Mouse (Mus musculus): ENCODE data around the gene Zfp988.
"Not testable (repeated sequence)": the region's sequence is repeated elsewhere in the genome, so short reads cannot be mapped to it uniquely, and the experiment has no call there.

Zfp988 gene

DNA sequence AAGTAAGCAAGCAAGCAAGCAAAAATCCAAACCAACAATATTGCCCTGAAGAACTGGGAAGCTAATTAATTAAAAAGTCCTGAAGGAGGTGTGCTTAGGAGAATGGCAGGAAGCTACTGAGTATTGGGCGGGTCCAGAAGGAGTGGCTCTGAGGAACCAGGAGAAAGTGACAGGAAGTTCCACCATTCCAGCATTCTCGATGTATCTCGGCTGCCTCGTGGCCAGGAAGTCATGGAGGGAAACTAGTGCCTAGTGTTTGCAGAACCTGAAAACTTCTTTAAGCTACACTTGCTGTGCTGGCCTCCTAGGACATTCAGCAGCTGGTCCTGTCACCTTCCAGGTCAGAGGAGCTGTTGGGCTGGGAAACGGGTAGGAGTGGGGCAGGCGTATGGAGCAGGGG, at the start of gene Zfp988:
Gene Zfp988, plus strand, starts transcription at position 239 of the 400 bp plus-strand sequence.
- not testable (repeated sequence) for DNase-seq (ENCODE audit: low spot score)

DNA sequence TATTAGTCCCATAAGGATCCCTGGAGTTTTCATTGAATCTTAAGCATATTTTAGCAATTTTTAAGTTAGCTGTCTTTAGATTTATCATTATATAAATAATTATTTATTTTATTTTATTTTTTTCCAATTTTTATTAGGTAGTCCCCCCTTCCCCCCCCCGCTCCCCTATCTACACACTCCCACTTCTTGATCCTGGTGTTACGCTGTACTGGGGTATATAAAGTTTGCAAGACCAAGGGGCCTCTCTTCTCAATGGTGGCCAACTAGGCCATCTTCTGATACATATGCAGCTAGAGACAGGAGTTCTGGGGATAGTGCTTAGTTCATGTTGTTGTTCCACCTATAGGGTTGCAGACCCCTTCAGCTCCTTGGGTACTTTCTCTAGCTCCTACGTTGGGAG, 42.8 kb upstream of the Zfp988 start:
- not testable (repeated sequence) for DNase-seq (ENCODE audit: low spot score)

DNA sequence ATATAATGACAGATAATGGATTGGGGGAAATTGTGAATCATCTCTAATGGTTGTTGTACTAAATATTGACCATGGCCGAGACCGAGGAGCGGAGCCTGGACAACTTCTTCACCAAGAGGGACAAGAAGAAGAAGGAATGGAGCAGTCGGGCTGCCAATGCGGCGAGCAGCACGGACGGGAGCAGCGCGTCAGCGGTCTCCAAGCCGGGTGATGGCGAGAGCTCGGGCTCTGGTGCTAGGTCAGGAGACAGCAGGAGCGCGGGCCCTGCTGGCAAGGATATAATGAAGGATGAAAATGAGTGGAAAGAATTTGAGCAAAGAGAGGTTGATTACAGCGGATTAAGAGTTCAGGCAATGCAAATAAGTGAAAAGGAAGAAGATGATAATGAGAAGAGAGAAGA, 38.2 kb upstream of the Zfp988 start:
- not testable (repeated sequence) for DNase-seq (ENCODE audit: low spot score)

DNA sequence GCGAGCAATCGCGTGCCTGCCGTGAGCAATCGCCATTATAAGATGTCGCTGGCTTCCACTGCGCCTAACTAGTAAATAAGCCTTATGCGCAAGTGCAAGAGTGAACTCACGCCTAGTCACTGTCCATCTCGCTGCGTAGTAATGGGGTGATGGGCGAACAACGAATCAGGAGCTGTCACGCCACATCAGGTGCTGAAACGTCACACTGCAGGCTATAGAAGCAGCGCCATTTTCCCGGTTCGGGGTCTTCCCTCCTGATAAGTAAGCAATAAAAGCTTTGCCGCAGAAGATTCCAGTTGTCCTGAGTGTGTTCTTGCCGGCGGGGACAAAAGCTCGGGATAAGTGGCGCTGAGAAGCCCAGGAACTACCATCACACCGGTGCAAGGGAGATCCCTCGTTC, 36.7 kb upstream of the Zfp988 start:
- not testable (repeated sequence) for DNase-seq (ENCODE audit: low spot score)

DNA sequence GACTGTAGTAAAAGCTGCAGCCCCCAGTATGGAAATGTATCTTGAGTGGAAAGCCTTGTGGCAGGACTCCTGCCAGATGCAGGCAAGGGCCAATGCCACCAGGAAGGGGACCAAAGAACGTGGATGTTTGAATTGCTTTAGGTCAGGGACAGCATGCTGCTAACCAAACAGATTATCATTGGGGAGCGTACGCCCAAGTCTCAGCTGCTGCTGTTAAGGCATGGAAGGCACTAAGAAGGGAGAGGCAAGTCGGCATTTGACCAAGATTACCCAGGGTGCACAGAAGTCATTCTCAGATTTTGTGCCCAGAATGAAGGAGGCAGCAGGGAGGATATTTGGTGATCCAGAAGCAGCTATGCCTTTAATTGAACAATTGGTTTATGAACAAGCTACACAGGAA, 35.4 kb upstream of the Zfp988 start:
- DNase-seq (ENCODE audit: low spot score): not testable (repeated sequence)

DNA sequence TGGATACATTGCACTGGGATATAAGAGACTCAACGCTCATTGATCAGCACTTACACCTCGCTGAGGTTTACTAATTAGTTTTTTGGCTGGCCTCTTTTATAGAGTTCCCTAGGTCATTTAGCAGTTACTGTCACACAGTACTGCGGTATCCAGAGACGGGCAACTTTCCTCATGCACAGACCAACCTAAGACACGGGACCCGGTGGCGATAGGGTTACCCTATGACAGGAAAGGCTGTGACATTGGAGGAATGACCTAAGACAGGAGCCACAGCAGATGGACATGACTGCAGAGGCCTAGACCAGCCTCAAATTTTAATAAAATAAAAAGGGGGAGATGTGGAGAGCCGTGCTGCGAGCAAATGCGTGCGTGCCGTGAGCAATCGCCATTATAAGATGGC, 33.9 kb upstream of the Zfp988 start:
- DNase-seq (ENCODE audit: low spot score): not testable (repeated sequence)

DNA sequence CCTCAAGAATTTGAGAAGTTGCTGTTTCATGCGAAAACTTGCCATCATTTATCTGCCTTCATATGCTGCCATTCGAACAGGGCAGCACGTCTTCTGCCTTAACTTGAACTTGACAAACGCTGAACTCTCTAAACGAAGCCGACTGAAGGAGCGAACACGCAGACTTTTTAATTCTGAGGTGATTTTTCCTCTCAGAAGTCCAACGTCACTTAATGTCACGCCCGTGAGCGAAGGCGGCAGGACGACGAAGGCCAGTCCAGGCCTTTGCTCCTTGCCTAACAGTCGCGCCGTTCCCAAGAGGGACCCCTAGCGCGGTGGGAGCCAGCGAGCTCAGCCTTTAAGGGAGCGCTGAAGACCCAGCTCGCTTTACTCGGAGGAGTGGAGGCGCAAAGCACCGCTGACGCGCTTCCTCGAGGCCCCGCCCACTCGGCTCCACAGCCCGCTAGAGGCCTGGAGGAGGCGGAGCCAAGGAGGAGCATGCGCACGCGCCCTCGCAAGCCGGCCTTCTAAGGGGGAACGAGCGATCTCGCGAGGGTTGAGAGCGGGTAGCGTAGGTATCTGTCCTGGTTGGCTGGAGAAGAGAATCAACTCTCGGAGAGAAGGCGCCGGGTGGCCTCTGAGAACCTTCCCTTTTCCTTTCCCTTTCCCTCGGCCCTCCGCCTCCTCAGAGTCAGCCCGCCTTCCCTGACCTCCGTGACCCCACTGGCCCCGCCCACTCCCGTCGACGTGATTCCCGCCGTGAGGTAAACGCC, 30.3 kb upstream of the Zfp988 start:
- not testable (repeated sequence) for DNase-seq (ENCODE audit: low spot score)

DNA sequence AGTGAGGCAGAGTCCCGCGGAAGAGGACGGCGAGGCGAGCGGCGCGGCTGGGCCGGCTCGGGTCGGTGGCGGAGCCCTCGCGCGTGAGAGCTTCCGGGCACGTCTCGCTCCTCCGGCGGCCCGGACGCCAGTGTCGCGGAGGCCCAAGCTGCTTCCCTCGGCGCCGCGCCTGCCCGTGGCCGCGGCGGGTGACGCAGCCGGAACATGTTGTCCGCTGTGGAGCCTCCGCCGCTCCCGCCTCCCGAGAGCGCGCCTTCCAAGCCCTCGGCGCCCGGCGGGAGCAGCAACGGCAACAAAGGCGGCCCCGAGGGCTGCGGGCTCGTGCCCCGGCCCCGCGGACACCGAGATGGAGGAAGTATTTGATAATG, 29.7 kb upstream of the Zfp988 start:
- DNase-seq (ENCODE audit: low spot score): not testable (repeated sequence)

DNA sequence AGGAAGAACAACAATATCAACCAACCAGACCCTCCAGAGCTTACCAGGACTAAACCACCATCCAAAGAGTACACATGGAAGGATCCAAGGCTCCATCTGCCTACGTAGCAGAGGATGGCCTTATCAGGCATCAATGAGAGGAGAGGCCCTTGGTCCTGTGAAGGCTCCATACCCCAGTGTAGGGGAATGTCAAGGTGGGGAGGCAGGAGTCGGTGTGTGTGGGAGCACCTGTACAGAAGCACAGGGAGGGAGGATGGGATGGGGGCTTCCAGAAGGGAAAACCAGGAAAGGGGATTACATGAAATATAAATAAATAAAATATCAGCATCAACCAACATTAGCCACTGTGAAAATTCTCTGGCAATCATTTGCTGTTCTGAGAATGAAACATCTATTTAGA, 25.1 kb upstream of the Zfp988 start:
- DNase-seq (ENCODE audit: low spot score): not testable (repeated sequence)

DNA sequence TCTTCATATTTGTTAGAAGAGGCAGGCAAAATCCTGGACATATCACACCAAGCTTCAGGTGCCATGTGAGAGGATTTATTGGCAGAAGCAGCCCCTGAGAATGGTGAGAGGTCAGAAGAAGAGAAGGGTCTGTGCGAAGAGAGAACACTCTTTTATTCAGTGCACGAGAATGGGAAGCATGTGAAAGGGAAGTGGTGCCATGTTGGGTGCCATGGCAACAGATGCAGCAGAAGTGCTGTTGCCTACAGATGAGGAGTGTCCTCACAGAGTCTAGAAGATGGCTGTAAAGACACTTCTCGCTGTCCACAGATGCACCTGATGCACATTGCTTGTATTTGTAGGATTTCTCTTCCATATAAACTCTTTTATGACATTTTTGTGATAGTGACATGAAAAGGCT, 6.9 kb upstream of the Zfp988 start:
- DNase-seq (ENCODE audit: low spot score): not testable (repeated sequence)

DNA sequence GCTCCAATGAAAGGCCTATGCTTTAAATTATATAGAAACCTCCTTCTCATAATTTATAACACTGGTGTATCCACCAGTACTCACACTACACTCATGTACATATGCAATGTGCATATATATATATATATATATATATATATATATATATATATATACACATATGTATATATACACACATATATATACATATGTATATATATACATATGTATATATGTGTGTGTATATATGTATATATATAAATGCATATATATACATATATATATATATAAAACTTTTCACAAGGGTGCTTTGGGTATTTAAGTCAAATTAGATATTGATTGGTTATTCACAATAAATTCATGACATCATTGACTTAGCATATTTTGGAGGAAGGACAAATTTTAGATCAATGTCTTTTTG, 3.1 kb upstream of the Zfp988 start:
- DNase-seq (ENCODE audit: low spot score): not testable (repeated sequence)

DNA sequence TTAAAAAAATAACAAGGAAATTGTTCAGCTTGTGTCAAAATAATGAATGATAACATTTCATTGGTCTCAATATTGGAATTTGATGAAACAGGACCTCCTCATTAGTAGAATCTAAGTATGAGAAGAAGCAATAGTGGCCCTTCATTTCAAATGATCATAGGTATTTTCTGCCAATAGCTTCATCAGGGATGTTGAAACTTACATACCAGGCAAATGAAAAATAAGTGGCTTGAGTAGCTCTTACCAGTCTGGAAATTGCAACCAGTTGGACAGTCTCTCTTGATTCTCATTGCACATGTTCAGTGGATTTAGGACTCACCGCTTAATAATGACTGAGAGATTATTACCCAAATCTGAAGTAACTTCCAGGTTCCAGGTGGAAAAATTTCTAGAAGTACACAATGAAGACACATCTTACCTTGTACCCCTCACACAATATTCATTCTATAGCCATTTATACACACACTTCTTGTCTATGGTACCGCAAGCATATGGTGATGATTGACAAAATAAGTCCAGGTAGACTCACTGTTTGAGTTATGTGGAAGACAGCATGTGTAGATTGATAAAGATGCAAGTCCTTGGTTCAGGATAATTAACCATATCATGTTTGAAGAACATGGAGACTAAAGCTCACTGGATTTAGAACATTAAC, 29.7 kb downstream of the Zfp988 start:
- DNase-seq (ENCODE audit: low spot score): not testable (repeated sequence)

DNA sequence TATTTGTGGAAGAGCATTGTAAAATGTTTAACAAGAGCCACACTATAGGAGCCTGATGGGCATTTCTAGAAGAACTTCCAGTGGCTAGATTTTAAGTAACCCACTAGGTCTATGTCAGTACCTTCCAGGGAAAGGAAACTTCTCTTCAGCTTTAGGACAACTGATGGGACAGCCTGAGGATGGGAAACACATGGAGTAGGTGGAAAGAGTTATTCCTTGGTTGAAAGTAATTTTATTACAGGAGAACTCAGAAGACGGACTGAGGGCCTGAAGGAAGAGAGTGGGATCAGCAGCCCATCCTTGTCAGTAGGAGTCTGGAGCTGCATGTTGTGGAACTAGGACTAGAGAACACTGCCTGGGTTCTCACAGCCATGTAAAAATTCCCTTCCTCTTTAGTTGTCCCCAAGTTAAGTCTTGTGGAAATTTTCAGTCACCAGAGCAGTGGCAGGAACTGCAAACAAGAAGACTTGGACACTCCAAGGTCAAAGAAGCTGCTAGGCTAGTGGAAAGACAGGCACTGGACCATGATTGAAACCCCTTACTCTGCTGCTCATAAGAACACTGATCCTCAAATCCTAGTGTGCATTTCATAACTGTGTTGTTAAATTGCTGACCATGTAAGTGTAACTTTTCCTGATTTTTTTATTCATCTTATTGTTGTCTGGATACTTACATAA, 30.4 kb downstream of the Zfp988 start:
- not testable (repeated sequence) for DNase-seq (ENCODE audit: low spot score)

DNA sequence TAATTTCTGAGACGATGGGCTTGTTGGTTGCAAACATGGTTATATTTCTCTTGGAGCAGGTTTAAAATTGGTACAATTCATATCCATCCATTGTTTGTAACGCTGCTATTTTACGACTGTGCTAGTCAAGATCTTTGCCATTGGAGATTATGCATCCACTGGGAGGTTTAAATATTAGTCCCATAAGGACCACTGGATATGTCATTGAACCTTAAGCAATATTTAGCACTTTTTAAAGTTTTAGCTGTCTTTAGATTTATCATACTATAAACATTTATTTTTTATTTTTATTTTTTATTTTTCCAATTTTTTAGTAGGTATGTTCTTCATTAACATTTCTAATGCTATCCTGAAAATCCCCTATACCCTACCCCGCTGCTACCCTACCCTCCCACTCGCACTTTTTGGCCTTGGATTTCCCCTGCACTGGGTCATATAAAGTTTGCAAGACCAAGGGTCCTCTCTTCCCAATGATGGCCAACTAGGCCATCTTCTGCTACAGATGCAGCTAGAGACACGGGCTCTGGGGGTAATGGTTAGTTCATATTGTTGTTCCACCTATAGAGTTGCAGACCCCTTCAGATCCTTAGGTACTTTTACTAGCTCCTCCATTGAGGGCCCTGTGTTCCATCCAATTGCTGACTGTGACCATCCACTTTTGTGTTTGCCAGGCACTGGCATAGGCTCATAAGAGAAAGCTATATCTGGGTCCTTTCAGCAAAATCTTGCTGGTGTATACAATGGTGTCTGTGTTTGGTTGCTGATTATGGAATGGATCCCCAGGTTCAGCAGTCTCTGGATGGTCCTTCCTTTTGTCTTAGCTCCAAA, 31.1 kb downstream of the Zfp988 start:
- DNase-seq (ENCODE audit: low spot score): not testable (repeated sequence)

DNA sequence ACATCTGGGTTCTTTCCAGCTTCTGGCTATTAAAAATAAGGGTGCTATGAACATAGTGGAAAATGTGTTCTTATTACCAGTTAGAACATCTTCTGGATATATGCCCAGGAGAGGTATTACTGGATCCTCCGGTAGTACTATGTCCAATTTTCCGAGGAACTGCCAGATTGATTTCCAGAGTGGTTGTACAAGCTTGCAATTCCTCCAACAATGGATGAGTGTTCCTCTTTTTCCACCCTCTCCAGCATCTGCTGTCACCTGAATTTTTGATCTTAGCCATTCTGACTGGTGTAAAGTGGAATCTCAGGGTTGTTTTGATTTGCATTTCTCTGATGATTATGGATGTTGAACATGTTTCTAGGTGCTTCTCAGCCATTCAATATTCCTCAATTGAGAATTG, 32.0 kb downstream of the Zfp988 start:
- DNase-seq (ENCODE audit: low spot score): not testable (repeated sequence)

DNA sequence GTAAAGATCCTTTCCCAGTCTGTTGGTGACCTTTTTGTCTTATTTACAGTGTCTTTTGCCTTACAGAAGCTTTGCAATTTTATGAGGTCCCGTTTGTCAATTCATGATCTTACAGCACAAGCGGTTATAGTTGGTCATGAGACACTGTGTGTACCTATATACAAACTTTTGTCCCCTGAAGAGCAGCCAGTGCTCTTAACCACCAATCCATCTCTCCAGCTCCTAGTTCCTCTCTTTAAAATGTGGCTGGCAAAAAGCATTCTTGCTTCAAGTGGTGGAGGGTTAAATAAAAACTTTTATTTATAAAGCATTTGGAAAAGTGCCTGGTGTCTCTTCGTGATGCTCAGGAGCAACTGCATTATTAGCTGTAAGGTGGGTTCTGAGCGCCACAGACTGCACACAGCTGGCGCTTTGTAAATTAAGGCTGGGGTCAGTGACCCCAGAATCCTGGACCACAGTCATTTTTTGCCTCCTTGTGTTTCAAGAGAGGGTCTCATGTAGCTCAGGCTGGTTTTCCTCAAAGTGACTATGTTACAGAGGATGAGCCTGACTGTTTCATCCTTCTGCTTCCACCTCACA, 32.6 kb downstream of the Zfp988 start:
- DNase-seq (ENCODE audit: low spot score): no peak

DNA sequence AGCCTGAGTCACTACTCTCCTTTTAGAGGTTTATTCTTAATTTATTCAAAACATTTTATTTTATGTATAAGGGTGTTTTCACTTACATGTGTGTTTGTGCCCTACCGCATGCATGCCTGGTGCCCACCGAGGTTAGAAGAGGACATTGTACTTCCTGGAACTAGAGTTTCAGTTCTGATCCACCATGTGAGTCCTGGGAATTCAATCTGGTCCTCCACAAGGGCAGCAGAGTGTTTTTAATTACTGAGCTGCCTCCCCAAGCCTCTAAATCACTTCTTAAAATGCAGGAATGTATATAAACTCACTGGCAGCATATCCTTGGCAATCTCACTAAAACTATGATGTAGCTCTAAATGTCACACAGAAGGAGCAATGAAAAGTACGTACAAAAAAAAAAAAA, 33.2 kb downstream of the Zfp988 start:
- DNase-seq (ENCODE audit: low spot score): not testable (repeated sequence)

DNA sequence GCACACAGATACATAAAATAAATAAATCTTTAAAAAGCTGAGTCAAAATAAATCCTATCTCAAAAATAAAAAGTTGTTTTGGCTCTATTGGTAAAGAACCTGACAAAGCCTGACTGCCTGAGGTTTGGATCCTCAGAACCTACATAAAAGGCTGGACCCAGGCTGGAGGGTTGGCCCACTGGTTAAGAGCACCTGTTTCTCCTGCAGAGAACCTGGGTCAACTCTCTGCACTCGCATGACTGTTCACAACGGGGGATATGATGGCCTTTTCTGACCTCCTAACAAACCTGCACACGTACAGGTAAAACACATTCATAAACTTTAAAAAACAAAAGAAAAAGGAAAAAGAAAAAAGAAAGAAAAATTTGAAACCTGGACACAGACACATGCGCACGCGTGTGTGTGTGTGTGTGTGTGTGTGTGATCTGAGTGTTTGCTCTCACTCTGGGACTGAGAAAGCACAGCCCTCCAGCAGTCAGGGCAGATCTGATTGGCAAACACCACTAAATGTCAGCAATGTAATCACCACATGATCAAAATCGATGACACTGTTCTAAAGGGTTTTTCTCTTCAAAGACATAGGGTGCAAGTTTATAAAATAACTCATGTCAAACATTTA, 34.2 kb downstream of the Zfp988 start:
- not testable (repeated sequence) for DNase-seq (ENCODE audit: low spot score)

DNA sequence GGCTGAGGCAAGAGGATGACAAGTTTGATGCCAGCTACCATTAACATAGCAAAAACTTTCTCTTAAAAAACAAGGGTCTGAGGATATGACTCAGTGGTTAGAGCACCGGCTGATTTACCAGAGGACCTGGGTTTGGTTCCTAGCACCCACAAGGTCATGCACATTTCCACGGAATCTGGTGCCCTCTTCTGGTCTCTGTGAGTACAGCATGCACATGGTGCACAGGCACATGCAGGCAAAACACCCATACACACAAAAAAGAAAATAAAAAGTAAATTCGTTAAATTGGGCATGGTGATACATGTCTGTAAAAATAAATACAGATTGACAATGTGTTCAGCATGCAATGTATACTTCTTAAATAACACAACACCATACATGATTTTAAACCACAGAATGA, 34.8 kb downstream of the Zfp988 start:
- not testable (repeated sequence) for DNase-seq (ENCODE audit: low spot score)

DNA sequence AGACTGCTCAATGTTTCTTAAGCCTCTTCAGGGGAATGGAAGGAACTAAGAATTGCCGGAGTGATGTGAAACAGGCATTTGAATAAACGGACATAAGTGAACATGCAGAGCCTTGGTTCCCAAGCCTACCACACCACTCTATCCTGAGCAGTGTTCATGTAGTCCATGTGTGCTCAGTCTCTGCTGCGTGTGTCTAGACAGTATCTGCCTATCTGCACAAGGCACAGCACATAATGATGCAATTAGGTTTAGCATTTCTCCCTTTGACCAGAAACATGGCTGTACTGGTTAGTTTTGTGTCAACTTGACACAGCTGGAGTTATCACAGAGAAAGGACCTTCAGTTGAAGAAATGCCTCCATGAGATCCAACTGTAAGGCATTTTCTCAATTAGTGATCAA, 35.4 kb downstream of the Zfp988 start:
- DNase-seq (ENCODE audit: low spot score): not testable (repeated sequence)

Measured in ovary, postnatal 36 days (tissue).